Mouse (Mus musculus) right cerebral cortex, postnatal 10 days (tissue): ENCODE data around the gene Sec14l2.

Experiments used
- DNase-seq, 2 experiments: peaks; one replicate each; pipeline ENCODE4 v3.0.0; 2021; ENCODE audit warnings: low spot score in 2 of 2

Gene Sec14l2

GRCm38 (mm10) chr11:4053586-4053985 lies 69.6 kb downstream of the Sec14l2 start:
- peak; percentile 56 to 72 for DNase-seq

DNA sequence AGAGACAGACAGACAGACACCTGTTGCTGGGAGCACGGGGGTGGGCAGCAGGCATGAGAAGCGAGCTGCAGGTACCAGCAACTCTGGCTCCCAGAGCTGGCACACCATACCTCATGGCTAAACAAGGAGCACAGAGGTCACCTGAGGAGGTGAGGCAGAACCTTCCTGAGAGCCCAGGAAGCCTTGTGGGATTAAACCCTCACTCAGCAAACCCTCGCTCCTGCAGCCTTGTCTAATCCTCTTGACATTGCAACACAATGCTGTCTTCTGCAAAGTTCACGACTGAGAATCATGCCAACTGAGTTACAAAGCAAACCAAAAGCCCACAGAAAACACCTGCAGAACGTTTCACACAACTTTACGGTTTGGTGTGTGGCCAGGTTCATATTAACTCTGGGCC lies 74.8 kb downstream of the Sec14l2 start:
- no peak for DNase-seq

GRCm38 (mm10) chr11:4047766-4048165 lies 75.4 kb downstream of the Sec14l2 start:
- no peak for DNase-seq
